Mouse (Mus musculus) MEL-GATA-1-ER (cell line): ENCODE results near the gene Lpin2.

Experiments
- DNase-seq: peaks from one replicate; pipeline ENCODE4 v3.0.0-alpha.2; 2012; ENCODE audit warnings: low read depth; ENCODE audit errors: extremely low read depth

Gene Lpin2

DNA sequence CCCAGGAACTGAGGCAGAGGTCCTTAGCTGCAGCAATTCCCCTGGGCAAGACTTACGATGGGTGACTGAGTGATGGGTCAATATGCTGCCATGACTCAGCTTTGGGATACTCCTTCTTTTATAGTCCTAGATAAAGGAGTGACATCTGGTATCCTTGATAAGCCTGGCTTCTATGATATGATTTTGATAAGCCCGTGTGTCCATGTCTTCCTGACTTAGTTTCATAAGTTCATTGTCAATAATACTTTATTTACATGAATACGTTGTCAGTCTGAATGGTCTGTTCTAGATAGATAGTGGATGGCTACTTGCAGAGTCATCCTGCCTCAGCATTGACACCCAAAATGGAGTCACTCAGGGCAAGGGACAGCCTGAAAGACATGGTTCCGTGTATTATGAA is 11.2 kb upstream of the Lpin2 start:
- DNase-seq = no peak

DNA sequence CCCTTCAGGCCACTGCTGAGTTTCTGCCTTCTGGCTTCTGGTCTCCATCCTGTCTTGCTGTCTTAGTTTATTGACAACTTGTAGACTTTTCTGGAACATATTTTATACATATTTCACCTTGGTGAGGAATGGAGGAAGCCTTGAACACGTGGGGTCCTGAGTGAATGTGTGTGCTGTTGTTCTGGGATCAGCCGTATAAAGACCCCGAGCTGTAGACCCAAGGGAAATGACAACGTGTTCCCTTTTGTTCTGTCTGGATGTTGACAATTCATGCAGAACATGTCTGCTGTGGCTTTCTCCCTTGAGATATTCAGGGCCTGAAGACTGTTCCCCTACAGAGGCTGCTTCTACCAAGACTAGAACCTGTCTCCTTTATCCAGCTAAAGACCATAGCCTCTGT is 5.0 kb upstream of the Lpin2 start:
- no peak for DNase-seq

- no peak for DNase-seq
These were observed 4.4 kb upstream of the Lpin2 start for GRCm38 (mm10) chr17:71177949-71178348.

DNA sequence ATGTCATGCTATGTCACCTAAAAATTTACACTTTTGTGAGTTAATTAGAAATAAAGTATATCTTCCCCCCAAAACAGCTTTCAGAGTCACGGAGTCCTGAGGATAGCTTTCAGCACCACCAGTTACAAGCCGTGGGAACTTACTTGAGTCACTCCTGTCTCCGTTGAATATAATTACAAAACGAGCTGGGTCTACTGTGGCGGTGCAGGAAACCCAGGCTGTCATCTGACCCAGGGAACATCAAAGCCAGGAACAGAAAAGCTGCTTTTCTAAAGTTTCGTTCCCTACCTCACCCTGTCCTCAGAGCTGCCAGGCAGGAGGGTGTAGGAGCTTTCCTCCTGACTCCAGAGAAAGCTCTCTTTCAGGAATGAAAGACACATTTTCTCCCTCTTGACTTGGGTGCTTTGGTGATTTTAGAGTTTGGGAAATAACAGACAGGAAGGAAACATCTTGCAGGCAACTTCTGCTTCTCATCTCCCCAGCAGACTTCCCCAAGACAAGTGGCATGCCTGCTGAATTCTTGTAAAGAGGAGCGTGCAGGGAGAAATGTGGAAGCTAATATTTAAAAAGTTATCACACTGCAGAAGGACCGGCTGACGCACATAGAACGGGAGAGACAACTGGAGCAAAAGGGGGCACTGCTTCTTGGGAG is 3.7 kb upstream of the Lpin2 start:
- DNase-seq = no peak

GRCm38 (mm10) chr17:71179551-71180309 is 2.6 kb upstream of the Lpin2 start:
- no peak for DNase-seq

- DNase-seq = no peak
These were observed 1.8 kb upstream of the Lpin2 start for GRCm38 (mm10) chr17:71180601-71181000.

DNA sequence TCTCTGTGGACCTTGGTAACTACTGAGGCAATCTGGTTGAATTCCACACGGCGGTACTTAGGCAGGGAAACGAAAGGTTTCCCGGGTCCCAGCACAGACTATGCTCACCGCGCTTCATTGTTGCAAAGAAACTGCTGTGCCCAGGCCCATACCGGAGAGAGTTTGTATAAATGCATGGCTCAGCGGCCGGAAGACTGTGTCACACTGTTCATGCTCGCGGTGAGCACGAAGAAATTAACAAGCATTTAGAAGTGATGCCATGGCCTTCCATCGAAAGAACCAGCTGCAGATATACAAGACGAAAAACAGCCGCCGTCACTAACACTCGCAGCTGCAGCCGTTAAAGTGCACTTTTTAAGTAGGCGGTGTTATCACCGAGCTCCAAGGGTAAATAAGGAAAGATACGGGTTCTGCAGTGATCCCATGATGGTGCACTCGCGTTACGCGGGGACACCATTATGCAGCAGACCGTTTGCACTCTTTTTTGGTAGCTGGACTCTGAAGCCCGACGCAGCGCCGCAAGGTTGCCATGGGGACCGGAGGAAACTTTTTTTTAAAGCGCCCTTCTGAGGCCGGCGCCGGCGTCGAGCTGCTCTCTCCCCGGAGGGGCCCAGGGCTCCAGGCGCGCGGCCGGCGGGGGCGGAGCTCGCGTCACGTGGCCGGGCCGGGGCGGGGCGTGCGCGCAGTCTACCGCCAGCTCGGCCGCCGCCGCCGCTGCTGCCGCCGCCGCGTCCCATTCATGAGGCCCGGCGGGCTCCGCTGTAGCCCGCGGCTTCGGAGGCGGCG is 704 bp downstream of the Lpin2 start:
- peak; percentile 60 for DNase-seq

GRCm38 (mm10) chr17:71183657-71184261 is 1.4 kb downstream of the Lpin2 start:
- no peak for DNase-seq

- DNase-seq = no peak
These were observed 2.2 kb downstream of the Lpin2 start for GRCm38 (mm10) chr17:71184356-71185111.

DNA sequence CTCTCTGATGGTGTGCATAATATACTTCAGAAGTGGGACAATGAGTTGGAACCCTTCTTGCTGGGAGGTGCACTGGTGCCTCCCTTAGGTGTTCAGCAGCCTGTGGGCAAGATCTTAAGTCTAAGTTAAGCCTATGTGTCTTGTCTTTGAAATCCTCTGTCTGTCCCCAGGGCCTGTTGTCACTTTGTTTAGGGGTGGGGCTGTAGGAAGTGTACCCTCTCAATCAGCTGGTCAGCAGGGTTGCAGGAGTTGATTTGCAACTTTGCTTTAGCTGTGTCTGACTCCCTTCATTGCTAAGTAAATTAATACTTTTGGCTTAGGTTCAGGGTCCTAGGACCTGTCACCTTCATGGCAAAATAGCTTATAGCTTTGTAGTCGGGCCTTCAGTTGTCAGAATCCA is 3.0 kb downstream of the Lpin2 start:
- DNase-seq = no peak

DNA sequence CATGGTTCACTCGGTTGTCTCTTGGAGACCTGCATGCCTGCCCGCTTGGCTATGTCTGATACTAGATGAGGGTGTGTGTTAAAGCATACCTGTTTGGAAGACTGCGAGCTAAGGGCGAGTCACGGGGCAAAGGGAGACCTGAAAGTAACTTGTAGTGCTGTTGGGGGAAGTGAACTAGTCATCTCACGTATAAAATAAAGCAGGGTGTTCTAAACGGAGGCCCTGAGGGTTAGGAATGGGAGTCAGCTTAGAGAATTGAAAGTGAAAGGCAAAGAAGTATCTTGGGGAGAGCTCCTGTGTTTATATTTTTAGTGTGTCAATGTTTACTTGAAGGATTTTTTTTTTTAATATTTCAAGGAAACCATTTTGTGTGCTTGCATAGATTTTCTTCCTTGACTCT is 8.2 kb downstream of the Lpin2 start:
- no peak for DNase-seq

- no peak for DNase-seq
These were observed 8.7 kb downstream of the Lpin2 start for GRCm38 (mm10) chr17:71191063-71191462.

GRCm38 (mm10) chr17:71191651-71192419 is 9.5 kb downstream of the Lpin2 start:
- DNase-seq = peak; percentile 57

GRCm38 (mm10) chr17:71193019-71193418 is 10.7 kb downstream of the Lpin2 start:
- no peak for DNase-seq

DNA sequence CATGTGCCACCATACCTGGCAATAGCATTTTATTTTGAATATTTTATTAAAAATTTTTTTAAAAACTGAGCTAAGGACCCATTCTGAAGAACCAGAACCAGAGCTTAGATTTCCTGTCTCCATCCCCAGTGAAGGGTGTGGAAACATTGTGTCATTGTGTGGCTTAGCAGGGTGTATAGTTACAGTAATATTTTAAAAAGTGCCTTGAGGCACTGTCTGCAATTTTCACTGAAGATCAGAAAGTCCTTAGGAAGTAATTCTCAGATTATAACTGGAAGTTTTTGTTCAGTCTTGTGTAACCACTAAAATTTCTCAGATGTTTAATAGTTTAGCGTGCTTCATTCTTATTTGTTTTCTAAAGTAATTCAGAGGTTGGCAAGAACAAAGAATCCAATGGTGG is 11.1 kb downstream of the Lpin2 start:
- DNase-seq = no peak

DNA sequence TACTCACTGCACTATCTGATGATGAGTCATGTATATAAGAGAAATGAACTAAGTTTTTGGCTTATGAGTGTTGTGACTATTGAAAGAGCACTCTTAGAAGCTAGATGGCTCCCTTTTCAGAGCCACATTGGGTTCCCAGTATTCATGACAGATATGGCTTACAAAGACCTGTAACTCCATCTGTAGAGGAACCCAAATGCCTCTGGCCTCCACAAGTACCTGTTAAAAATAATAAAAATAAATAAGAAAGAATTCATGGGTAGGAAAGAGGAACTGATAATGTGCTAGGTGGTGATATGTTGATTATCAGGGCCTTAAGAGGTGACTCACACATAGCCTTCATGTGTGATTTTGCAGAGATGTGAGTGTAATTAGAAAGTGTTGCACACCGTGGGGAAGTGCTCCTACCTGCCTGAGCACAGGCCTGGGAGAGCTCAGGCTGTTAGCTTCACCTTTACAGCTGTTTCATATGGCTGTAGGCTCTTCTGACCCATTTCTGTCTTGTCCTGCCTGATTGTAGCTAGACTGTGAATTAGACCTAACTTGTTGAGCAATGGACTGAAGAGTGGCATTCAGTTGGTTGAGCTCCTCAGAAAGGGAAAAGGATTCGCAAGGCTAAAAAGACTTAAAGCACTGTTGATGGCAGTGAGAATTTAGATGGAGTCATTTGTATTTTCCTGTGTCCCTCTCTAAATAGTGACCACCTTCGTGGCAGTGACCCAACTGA is 12.7 kb downstream of the Lpin2 start:
- peak; percentile 41 for DNase-seq

DNA sequence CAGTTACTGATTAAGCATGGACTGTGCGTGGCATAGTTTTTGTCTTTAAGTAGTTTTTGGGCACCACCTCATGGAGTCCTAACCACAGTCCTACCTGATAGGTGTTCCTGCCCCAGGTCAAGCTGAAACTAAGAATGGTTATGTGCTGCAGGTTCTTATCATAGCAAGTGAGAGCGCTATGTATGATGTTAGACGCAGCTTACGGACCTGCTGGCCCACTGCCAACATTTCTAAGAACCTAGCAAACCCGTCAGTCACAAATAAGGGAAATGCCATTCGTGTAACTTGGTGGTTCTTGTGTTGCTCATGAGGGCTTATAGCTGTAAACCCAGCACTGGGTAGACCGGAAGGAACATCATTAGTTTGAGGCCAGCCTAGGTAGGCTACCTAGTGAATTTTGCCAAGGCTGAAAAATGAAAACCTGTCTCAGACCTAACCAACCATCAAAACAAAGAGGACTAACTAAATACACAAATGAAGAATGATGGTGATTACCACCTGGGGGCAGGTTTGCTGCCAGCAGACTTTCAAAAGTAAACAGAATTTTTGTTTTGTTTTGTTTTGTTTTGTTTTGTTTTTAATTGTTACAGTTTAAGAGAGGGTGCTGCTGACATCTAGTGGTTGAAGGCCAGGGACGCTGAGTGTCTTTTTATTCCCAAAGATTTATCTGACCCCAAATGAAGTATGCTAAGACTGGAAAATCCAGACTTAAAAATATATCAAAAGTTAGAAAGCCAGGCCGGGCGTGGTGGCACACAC is 13.5 kb downstream of the Lpin2 start:
- DNase-seq = peak; percentile 84

- no peak for DNase-seq
These were observed 14.1 kb downstream of the Lpin2 start for GRCm38 (mm10) chr17:71196415-71196814.

GRCm38 (mm10) chr17:71199346-71199745 is 17.0 kb downstream of the Lpin2 start:
- DNase-seq = no peak
